Mouse (Mus musculus) liver, embryonic 15.5 days (tissue): ENCODE measurements at regions not wholly inside any gene's neighbourhood (a gene's known extent, or its start where the extent isn't known, plus 50 kb on each side); places are given as distances from the start of the nearest gene placed in this dataset.

Experiments used
- ATAC-seq: fragments of 200-750 bp; cut with Nextera tagmentation; 2 replicates; pipeline ENCODE4 v1.8.0; 2017; ENCODE audit warnings: moderate number of reproducible peaks, mild to moderate bottlenecking, moderate library complexity; ENCODE audit not compliant: insufficient read depth
- H3K27ac ChIP-seq: fragments of 300-500 bp; sonication (generic); replicated peaks from 2 replicates; pipeline ENCODE4 v1.5.1; 2015; ENCODE audit warnings: mild to moderate bottlenecking, inconsistent platforms
- H3K27me3 ChIP-seq: fragments of 300-500 bp; sonication (generic); 2 replicates; pipeline ENCODE4 v1.6.1; 2015; ENCODE audit warnings: mild to moderate bottlenecking, inconsistent platforms
- H3K36me3 ChIP-seq: fragments of 300-500 bp; sonication (generic); replicated peaks from 2 replicates; pipeline ENCODE4 v1.6.1; 2015; ENCODE audit warnings: moderate library complexity, mild to moderate bottlenecking, inconsistent platforms
- H3K4me1 ChIP-seq: fragments of 300-500 bp; sonication (generic); replicated peaks from 2 replicates; pipeline ENCODE4 v1.6.1; 2015; ENCODE audit warnings: inconsistent platforms
- H3K4me2 ChIP-seq: fragments of 300-500 bp; sonication (generic); 2 replicates; pipeline ENCODE4 v1.6.1; 2015; ENCODE audit warnings: moderate library complexity, mild to moderate bottlenecking, inconsistent platforms
- H3K4me3 ChIP-seq: fragments of 300-500 bp; sonication (generic); replicated peaks from 2 replicates; pipeline ENCODE4 v1.5.1; 2015; ENCODE audit warnings: mild to moderate bottlenecking, inconsistent platforms
- H3K9ac ChIP-seq: fragments of 300-500 bp; sonication (generic); 2 replicates; pipeline ENCODE4 v1.6.1; 2015; ENCODE audit warnings: moderate library complexity, mild to moderate bottlenecking, inconsistent platforms
- H3K9me3 ChIP-seq: fragments of 300-500 bp; sonication (generic); replicated peaks from 2 replicates; pipeline ENCODE4 v1.6.1; 2016; ENCODE audit warnings: inconsistent platforms
- WGBS: fragments of 180-500 bp; shearing (Covaris S2); methylation state at CpG from one replicate; pipeline ENCODE4 v1.1.7; 2015; ENCODE audit warnings: mixed read lengths; ENCODE audit not compliant: insufficient replicate concordance; 5-methylcytosine and 5-hydroxymethylcytosine counted together

DNA sequence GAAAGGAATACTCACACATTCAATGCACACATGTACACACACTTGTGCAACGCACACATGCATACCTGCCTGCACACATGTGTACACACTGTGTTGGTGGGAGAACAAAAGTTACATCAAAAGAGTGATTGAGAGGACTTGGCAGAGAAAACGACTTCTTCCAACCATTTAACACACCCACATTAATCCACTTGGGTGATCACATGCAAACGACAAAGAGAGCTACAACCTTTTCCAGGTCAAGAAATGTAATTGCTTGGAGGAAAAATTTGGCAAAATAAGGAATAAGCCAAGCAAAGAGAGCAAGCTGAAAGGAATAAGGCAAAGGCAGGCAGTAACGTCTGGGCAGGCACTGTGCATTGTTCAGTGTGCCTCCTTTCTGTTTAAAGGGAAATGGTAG is 67.3 kb downstream of the C1d start:
- H3K4me2 ChIP-seq, result no peak overlapping the region
- H3K4me1 ChIP-seq, result no peaks in the 10 kb centered on the region
- 48% methylated on average over 4 of the region's 4 CpGs for WGBS
- no peak overlapping the region for H3K4me3 ChIP-seq
- H3K9me3 ChIP-seq, result no peaks in the 10 kb centered on the region
- H3K27me3 ChIP-seq, result no peaks in the 10 kb centered on the region
- no peak overlapping the region for H3K9ac ChIP-seq
- no peak overlapping the region for H3K27ac ChIP-seq
- ATAC-seq, result no peak
- no peaks in the 10 kb centered on the region for H3K36me3 ChIP-seq

DNA sequence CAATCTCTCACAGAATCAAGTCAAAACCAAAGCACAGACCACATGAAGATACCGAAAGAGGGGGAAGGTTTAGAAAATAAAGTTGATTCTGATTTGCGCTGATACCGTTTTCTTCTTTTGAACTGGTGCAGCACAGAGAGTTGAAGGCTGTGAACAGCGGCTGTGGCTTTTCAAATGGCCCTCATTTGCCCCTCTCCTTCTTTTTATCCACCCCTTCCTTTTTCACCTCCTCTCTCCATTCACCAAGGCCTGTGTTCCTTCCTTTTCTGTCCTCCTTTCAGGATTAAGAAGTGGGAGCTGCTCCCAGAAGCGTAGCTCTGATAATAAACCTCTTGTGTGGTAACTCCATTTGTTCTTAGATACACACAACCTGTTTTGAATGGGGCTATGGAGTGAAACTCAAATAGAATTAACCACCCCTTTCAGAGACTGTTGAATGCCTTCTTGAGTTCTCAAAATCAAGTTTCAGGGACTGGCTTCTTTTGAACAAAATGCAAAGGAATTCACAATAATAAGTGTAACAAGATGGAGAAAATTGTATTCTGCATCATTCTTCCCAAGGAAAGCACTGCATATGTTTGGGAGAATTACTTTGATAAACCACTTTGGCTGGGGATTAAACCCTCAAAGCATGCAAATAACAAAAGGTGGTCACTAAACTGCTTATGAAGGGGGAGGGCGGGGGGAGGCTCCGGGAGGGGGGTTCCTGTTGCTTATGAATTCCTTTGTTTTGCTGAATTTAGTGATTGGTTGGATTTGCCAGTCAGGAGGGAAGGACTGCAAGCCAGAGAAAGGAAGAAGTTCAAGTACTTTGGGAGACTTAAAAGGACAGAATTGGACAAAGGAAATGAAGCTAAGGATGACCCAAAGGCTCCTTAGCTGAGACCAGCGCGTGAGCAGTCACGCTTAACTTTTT is 68.6 kb downstream of the C1d start:
- H3K36me3 ChIP-seq, result no peaks in the 10 kb centered on the region
- H3K27me3 ChIP-seq, result no peaks in the 10 kb centered on the region
- ATAC-seq, result no peak
- no peak overlapping the region for H3K4me3 ChIP-seq
- 67% methylated on average over 10 of the region's 10 CpGs for WGBS
- no peak overlapping the region for H3K9ac ChIP-seq
- no peak overlapping the region for H3K27ac ChIP-seq
- no peaks in the 10 kb centered on the region for H3K9me3 ChIP-seq
- H3K4me2 ChIP-seq, result no peak overlapping the region
- H3K4me1 ChIP-seq, result no peaks in the 10 kb centered on the region

DNA sequence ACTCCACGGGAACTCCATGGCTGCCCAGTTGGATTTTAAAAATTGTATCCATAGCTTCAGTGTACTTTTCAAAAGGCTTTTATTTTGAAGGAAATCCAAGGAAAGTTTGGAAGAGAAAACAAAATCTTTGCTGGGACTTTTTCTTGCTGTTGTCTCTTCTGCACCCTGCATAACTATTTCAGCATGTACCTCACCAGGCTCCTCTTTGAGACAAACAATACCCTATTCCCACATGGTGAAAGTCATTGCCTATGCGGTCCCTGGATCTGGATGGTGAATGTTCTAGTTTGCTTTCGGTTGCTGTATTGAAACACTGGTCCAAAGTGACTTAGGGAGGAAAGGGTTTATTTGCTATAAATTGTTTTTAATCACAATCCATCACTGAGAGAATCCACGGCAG is 69.3 kb downstream of the C1d start:
- no peak overlapping the region for H3K9ac ChIP-seq
- 56% methylated on average over 4 of the region's 4 CpGs for WGBS
- no peaks in the 10 kb centered on the region for H3K4me1 ChIP-seq
- no peaks in the 10 kb centered on the region for H3K36me3 ChIP-seq
- ATAC-seq, result no peak
- H3K27me3 ChIP-seq, result no peaks in the 10 kb centered on the region
- no peaks in the 10 kb centered on the region for H3K9me3 ChIP-seq
- no peak overlapping the region for H3K27ac ChIP-seq
- no peak overlapping the region for H3K4me2 ChIP-seq
- no peak overlapping the region for H3K4me3 ChIP-seq

DNA sequence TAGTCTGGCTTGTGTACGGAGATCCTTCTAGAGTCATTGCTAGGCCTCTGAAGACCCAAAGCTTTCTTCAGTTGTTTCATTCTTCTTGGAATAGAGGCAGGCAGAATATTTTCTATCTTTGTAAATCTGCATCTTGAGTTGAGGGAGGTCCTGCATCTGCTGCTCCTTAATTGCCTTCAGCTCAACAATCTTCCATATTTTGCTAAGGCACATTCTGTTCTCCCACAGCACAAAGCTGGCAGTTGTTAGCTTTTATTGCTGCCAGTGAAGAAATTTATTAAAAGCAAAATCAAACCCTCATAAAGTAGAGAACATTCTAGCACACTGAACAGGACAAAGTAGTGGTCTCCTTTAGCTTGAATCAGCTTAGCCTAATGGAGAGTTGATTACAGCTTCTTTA is 94.1 kb downstream of the C1d start:
- no peaks in the 10 kb centered on the region for H3K4me1 ChIP-seq
- no peaks in the 10 kb centered on the region for H3K36me3 ChIP-seq
- H3K4me3 ChIP-seq, result no peak overlapping the region
- no peak overlapping the region for H3K27ac ChIP-seq
- H3K4me2 ChIP-seq, result no peak overlapping the region
- no peak for ATAC-seq
- WGBS, result 81% methylated on average over 1 of the region's 1 CpGs
- no peaks in the 10 kb centered on the region for H3K27me3 ChIP-seq
- no peak overlapping the region for H3K9ac ChIP-seq
- no peaks in the 10 kb centered on the region for H3K9me3 ChIP-seq

DNA sequence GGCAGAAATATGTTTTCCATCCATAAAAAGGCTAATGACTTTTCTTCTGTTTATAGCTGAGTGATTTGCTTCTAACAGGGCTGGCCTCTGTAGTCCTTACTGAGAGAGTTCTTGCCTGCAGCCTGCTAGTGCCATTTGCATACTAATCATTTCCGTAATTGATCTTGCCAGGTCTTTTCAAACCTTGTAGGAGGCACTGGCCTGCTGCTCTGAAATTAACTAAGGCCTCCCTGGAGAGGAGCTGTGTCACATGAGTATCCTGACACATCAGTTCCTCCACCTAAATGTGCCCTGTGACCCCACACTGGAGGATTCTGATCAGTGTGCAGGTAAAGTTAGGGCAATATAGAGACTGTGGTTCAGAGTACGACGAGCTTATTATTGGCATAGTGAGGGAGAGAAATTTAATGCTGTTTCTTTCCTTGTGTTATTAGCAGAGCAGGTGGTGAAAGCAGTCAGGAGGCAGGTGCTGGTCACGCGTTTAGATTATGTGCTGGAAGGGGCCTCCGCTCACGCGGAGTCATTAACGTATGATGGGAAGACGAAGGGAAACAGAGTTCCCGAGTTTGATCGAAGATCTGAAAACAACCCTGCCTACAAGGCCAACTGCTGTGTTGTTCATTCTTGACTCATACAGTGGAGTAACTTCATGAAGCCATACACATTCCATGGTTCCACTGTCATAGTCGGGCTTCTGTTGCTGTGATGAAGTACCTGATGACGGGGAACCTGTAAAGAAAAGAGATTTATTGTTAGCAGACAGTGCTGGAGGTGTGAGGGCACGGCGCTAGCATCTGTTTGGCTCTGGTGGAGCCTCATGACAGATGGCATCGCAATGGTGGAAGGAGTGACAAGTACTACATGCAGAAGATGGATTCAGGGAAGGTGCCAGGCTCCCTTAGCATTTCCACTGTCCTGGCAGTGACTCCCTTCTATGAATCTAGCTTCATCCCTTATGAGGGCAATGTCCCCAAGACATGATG is 95.1 kb downstream of the C1d start:
- Histone ChIP-seq H3K9me3 (no peaks in the 10 kb centered on the region), H3K9ac (no peak overlapping the region), H3K4me3 (no peak overlapping the region), H3K27ac (no peak overlapping the region), H3K4me2 (no peak overlapping the region), H3K4me1 (no peaks in the 10 kb centered on the region), H3K36me3 (no peaks in the 10 kb centered on the region), H3K27me3 (no peaks in the 10 kb centered on the region)
- 66% methylated on average over 17 of the region's 17 CpGs for WGBS
- no peak for ATAC-seq

DNA sequence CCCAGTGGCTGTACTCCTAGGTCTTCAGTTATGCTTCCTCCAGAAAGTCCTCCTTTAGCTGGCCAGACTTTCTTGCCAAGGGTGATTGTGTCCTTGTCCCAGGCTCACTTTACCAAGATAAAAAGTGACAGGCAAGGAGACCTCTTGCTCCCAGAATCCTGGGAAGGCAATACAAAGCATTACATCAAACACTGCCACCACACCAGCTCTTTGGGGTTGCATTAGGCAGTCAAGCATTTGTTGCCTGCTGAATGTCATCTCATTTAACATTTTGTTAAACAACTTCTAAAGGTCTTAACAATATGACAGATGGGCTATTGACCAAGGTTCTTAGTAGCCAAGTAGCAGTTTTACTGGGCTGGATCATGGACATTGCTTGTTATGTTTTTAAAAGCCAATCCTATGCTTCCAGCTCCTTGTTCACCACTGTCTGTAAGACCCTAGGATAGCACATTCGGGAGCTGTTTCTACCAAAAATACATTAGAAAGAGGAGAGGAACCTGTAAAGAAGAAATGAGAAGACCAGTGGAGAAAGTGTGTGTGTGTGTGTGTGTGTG is 102.4 kb downstream of the C1d start:
- no peaks in the 10 kb centered on the region for H3K4me1 ChIP-seq
- 65% methylated on average over 1 of the region's 1 CpGs for WGBS
- no peak for ATAC-seq

DNA sequence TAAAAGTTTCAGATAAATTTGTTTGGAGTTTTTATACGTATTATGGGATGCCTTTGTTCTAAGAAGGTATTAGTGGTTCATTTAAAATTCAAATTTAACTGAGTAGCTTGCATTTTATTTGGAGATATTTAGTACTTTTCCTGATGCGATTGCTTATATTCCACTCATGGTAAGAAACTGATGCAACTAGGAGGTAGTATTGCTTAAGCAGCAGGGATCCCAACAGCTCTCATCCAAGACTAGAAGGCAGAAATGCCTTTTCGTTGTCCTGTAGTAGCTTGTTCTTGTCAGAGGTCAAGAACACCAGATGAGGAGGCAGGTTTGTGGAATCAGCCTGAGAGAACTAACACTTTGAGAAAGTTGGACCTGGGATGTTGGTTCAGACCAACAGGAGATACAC is 120.5 kb downstream of the C1d start:
- Histone ChIP-seq H3K9me3 (no peaks in the 10 kb centered on the region), H3K9ac (no peak overlapping the region), H3K27ac (no peak overlapping the region), H3K4me3 (no peak overlapping the region), H3K27me3 (no peaks in the 10 kb centered on the region), H3K36me3 (no peaks in the 10 kb centered on the region), H3K4me2 (no peak overlapping the region), H3K4me1 (no peaks in the 10 kb centered on the region)
- WGBS, result 45% methylated on average over 3 of the region's 3 CpGs
- no peak for ATAC-seq

More for the DNA sequence above, 102.4 kb downstream of the C1d start:
- no peak overlapping the region for H3K4me2 ChIP-seq
- no peaks in the 10 kb centered on the region for H3K27me3 ChIP-seq
- no peaks in the 10 kb centered on the region for H3K9me3 ChIP-seq
- H3K9ac ChIP-seq, result no peak overlapping the region
- H3K4me3 ChIP-seq, result no peak overlapping the region
- H3K27ac ChIP-seq, result no peak overlapping the region
- no peaks in the 10 kb centered on the region for H3K36me3 ChIP-seq

DNA sequence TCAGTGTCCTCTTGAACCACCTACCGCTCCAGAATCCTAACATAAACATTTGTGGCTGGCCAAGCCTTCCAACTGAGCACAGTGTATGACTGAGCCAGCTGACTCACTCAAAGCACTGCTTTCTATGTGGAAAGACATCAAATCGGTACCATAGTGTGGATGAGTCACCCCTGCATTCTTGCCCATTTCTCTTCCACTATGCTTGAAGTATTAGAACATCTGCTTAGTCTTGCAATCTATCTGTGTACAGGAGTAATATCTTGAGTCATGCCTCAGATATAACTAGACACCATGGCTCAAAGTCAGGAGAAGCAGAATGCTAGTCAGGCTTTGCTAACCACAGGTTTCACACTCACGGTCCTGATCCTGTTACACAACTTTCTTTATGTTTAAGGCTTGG is 129.4 kb downstream of the C1d start:
- H3K4me2 ChIP-seq, result no peak overlapping the region
- WGBS, result 40% methylated on average over 3 of the region's 3 CpGs
- no peaks in the 10 kb centered on the region for H3K9me3 ChIP-seq
- no peak overlapping the region for H3K27ac ChIP-seq
- no peaks in the 10 kb centered on the region for H3K36me3 ChIP-seq
- no peak for ATAC-seq
- no peak overlapping the region for H3K4me3 ChIP-seq
- no peaks in the 10 kb centered on the region for H3K27me3 ChIP-seq
- H3K4me1 ChIP-seq, result no peaks in the 10 kb centered on the region
- H3K9ac ChIP-seq, result no peak overlapping the region

DNA sequence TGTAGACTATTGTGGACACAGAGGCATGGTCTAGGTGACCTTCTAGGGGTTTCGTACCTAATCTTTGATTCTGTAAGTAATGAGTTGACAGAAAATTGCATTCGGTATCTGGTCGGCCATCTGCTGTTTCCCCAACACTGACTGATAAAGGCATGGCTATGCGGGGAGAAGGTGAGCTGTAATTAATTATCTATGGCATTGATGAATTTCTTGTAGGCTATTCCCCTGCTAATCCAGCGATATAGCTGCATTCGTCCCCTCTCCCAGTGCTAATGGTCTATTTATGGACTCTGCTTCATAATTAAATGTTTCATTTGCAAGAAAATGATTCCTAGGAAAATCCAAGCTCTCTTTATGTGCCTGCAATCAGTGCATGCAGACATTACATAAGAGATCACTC is 136.5 kb downstream of the C1d start:
- H3K36me3 ChIP-seq, result no peaks in the 10 kb centered on the region
- no peak for ATAC-seq
- H3K27me3 ChIP-seq, result no peaks in the 10 kb centered on the region
- no peak overlapping the region for H3K9ac ChIP-seq
- no peak overlapping the region for H3K4me2 ChIP-seq
- no peaks in the 10 kb centered on the region for H3K4me1 ChIP-seq
- WGBS, result 64% methylated on average over 6 of the region's 6 CpGs
- no peaks in the 10 kb centered on the region for H3K9me3 ChIP-seq
- H3K4me3 ChIP-seq, result no peak overlapping the region
- H3K27ac ChIP-seq, result no peak overlapping the region

DNA sequence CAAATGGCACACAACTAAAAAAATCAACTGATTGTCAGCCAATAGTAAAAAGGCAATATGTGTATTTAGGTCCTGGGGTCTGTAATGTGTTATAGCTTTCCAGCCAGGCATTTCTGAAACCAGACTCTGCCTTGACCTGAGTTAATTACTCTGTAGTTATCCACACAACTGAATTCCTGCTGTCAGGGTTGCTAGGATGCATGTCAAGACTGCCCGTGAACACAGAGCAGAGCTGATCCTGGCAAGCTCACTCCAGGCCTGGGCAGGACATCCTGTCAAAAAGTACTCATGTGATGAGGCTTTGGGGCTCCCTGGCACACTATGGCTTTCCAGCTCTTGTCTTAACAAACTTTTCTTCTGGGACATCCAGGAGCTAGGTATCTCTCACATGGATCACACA is 157.2 kb downstream of the C1d start:
- H3K9me3 ChIP-seq, result no peaks in the 10 kb centered on the region
- H3K4me1 ChIP-seq, result no peaks in the 10 kb centered on the region
- WGBS, result 47% methylated on average over 1 of the region's 1 CpGs
- H3K9ac ChIP-seq, result no peak overlapping the region
- ATAC-seq, result no peak
- no peak overlapping the region for H3K4me2 ChIP-seq
- no peaks in the 10 kb centered on the region for H3K36me3 ChIP-seq
- H3K27me3 ChIP-seq, result no peaks in the 10 kb centered on the region
- H3K27ac ChIP-seq, result no peak overlapping the region
- H3K4me3 ChIP-seq, result no peak overlapping the region

DNA sequence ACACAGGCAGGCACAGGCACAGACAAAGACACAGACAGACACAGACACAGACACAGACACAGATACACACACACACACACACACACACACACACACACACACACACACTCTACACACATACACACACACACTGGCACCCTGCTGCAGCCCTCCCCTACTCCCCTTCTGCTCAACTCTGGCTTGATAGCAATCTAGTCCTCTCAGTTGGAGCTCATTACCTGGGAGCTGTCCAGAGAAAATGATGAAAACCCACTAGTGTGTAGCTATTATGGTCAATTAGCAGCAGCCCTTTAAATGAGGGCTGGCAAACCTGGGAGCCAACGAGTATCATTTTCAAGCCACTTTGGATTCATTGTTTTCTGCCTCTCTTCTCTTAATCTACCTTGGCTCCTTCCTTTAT is 157.8 kb downstream of the C1d start:
- Histone ChIP-seq H3K36me3 (no peaks in the 10 kb centered on the region), H3K9ac (no peak overlapping the region), H3K4me1 (no peaks in the 10 kb centered on the region), H3K27ac (no peak overlapping the region), H3K27me3 (no peaks in the 10 kb centered on the region), H3K4me2 (no peak overlapping the region), H3K9me3 (no peaks in the 10 kb centered on the region), H3K4me3 (no peak overlapping the region)
- 37% methylated on average over 1 of the region's 1 CpGs for WGBS
- ATAC-seq, result no peak
